Mouse (Mus musculus) liver, embryonic 15.5 days (tissue): Measurements from ENCODE around the gene Gucd1. TPM values are rescaled to one million over a fixed set of nuclear protein-coding genes. Genes with fewer than 3 reads are reported as not detected.
"Not testable (repeated sequence)": the region's sequence is repeated elsewhere in the genome, so short reads cannot be mapped to it uniquely, and the experiment has no call there.

Experiments
- ATAC-seq: fragments of 200-750 bp; cut with Nextera tagmentation; 2 replicates; pipeline ENCODE4 v1.8.0; 2017; ENCODE audit warnings: moderate number of reproducible peaks, mild to moderate bottlenecking, moderate library complexity; ENCODE audit not compliant: insufficient read depth
- H3K27ac ChIP-seq: fragments of 300-500 bp; sonication (generic); replicated peaks from 2 replicates; pipeline ENCODE4 v1.5.1; 2015; ENCODE audit warnings: mild to moderate bottlenecking, inconsistent platforms
- H3K27me3 ChIP-seq: fragments of 300-500 bp; sonication (generic); 2 replicates; pipeline ENCODE4 v1.6.1; 2015; ENCODE audit warnings: mild to moderate bottlenecking, inconsistent platforms
- H3K36me3 ChIP-seq: fragments of 300-500 bp; sonication (generic); replicated peaks from 2 replicates; pipeline ENCODE4 v1.6.1; 2015; ENCODE audit warnings: moderate library complexity, mild to moderate bottlenecking, inconsistent platforms
- H3K4me1 ChIP-seq: fragments of 300-500 bp; sonication (generic); replicated peaks from 2 replicates; pipeline ENCODE4 v1.6.1; 2015; ENCODE audit warnings: inconsistent platforms
- H3K4me2 ChIP-seq: fragments of 300-500 bp; sonication (generic); 2 replicates; pipeline ENCODE4 v1.6.1; 2015; ENCODE audit warnings: moderate library complexity, mild to moderate bottlenecking, inconsistent platforms
- H3K4me3 ChIP-seq: fragments of 300-500 bp; sonication (generic); replicated peaks from 2 replicates; pipeline ENCODE4 v1.5.1; 2015; ENCODE audit warnings: mild to moderate bottlenecking, inconsistent platforms
- H3K9ac ChIP-seq: fragments of 300-500 bp; sonication (generic); 2 replicates; pipeline ENCODE4 v1.6.1; 2015; ENCODE audit warnings: moderate library complexity, mild to moderate bottlenecking, inconsistent platforms
- H3K9me3 ChIP-seq: fragments of 300-500 bp; sonication (generic); replicated peaks from 2 replicates; pipeline ENCODE4 v1.6.1; 2016; ENCODE audit warnings: inconsistent platforms
- WGBS: fragments of 180-500 bp; shearing (Covaris S2); methylation state at CpG from one replicate; pipeline ENCODE4 v1.1.7; 2015; ENCODE audit warnings: mixed read lengths; ENCODE audit not compliant: insufficient replicate concordance; 5-methylcytosine and 5-hydroxymethylcytosine counted together
- polyA plus RNA-seq: library from polyadenylated mRNA; unstranded; fragments of >200 nt; fragmentation: Nextera tagmentation; extraction: Ambion mirVana; gene quantifications from 2 replicates; pipeline ENCODE4 v1.2.1, GENCODE M21; 2015

The Gucd1 gene
- polyA plus RNA-seq, 1 experiment from 2014 or later: 62.1 TPM

GRCm38 (mm10) chr10:75411343-75412113 lies 106.2 kb downstream of the Gucd1 start:
- not testable (repeated sequence) for H3K4me3 ChIP-seq, H3K4me2 ChIP-seq, H3K36me3 ChIP-seq, H3K9me3 ChIP-seq, H3K9ac ChIP-seq, H3K27me3 ChIP-seq
- 22% methylated on average over 10 of the region's 10 CpGs for WGBS
- H3K27ac ChIP-seq: peak overlapping the region; percentile 68
- peaks cover 12% of the 10 kb centered on the region; the same call in 1 of the 2 replicates for H3K4me1 ChIP-seq
- ATAC-seq: peak; percentile 78

DNA sequence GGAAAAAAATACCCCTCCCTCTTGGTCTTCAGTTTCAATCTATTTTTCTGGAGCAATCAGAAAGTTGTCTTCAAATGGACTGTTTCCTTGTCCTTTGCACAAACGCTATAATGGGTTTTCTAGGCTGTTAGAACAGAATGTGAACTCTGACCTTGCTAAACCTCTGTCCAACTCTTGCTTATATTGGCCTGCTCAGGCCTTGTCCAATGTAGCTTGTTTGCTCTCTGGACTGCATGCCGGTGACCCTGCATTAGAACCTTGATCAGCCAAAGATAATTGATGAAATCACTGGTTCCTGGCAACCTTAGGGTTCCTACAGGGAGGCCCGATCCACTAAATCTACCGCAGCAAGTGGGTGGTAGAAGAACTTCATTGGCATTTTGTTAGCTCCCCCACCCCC lies 110.0 kb downstream of the Gucd1 start:
- no peaks in the 10 kb centered on the region for H3K36me3 ChIP-seq
- WGBS: 62% methylated on average over 4 of the region's 4 CpGs
- peaks cover 8% of the 10 kb centered on the region; the same call in 1 of the 2 replicates for H3K4me1 ChIP-seq
- H3K9ac ChIP-seq: no peak overlapping the region
- H3K27ac ChIP-seq: 0 out of 2 replicates have a peak overlapping the region, but pooled peaks have one; percentile 3
- no peak overlapping the region for H3K4me3 ChIP-seq
- no peaks in the 10 kb centered on the region for H3K27me3 ChIP-seq
- H3K9me3 ChIP-seq: no peaks in the 10 kb centered on the region
- ATAC-seq: peak; percentile 45
- H3K4me2 ChIP-seq: no peak overlapping the region

GRCm38 (mm10) chr10:75406755-75407154 lies 111.0 kb downstream of the Gucd1 start:
- Histone ChIP-seq H3K9ac (no peak overlapping the region; the same call in 1 of the 2 replicates), H3K4me1 (peaks cover 6% of the 10 kb centered on the region; the same call in 1 of the 2 replicates), H3K4me2 (no peak overlapping the region), H3K9me3 (no peaks in the 10 kb centered on the region), H3K4me3 (peak overlapping the region; percentile 23), H3K27me3 (no peaks in the 10 kb centered on the region), H3K36me3 (no peaks in the 10 kb centered on the region), H3K27ac (peak overlapping the region; percentile 9; the same call in 1 of the 2 replicates)
- WGBS: 61% methylated on average over 13 of the region's 13 CpGs
- ATAC-seq: peak; percentile 65

DNA sequence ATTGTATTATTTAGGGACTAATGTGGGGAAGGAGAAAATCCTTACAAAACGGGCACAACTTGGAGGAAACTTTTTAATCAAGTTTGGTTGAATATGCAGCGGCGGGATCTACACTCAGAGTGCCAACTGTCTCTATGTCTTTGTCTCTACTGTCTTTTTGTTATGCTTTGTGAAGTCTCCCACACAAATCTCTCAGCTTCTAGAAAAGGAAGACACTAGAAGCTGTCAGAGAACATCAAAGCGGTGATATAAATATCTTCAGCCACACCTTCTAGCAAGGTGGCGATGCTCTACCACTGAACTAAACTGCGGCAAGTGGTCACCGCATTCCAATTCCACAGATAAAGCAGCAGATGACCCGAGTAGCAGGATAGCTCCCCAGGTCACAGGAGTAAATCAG lies 111.9 kb downstream of the Gucd1 start:
- Histone ChIP-seq H3K27ac (no peak overlapping the region), H3K4me3 (no peak overlapping the region), H3K27me3 (no peaks in the 10 kb centered on the region), H3K4me1 (peaks cover 3% of the 10 kb centered on the region; the same call in 1 of the 2 replicates), H3K9ac (no peak overlapping the region), H3K36me3 (no peaks in the 10 kb centered on the region), H3K9me3 (no peaks in the 10 kb centered on the region), H3K4me2 (no peak overlapping the region)
- no peak for ATAC-seq
- WGBS: 73% methylated on average over 8 of the region's 8 CpGs

GRCm38 (mm10) chr10:75400958-75401357 lies 116.8 kb downstream of the Gucd1 start, which contains the start of gene Upb1:
Gene Upb1 (plus strand): TSS chr10:75401115.
- Histone ChIP-seq H3K9me3 (no peaks in the 10 kb centered on the region), H3K9ac (no peak within 1 kb of the TSS), H3K4me1 (peaks cover 5% of the 10 kb centered on the region; the same call in 1 of the 2 replicates), H3K36me3 (no peaks in the 10 kb centered on the region), H3K27me3 (no peaks in the 10 kb centered on the region), H3K4me2 (no peak within 1 kb of the TSS), H3K4me3 (no peak within 1 kb of the TSS), H3K27ac (no peak within 1 kb of the TSS)
- ATAC-seq: no peak
- 57% methylated on average over 4 of the region's 4 CpGs for WGBS

- Histone ChIP-seq H3K4me3 (no peak overlapping the region), H3K27me3 (no peaks in the 10 kb centered on the region), H3K4me2 (peak overlapping the region; percentile 15), H3K4me1 (peaks cover 5% of the 10 kb centered on the region; the same call in 1 of the 2 replicates), H3K27ac (no peak overlapping the region), H3K36me3 (no peaks in the 10 kb centered on the region), H3K9me3 (no peaks in the 10 kb centered on the region), H3K9ac (no peak overlapping the region)
- no peak for ATAC-seq
- 9% methylated on average over 14 of the region's 14 CpGs for WGBS
Measured at GRCm38 (mm10) chr10:75396966-75397365, 120.8 kb downstream of the Gucd1 start.

DNA sequence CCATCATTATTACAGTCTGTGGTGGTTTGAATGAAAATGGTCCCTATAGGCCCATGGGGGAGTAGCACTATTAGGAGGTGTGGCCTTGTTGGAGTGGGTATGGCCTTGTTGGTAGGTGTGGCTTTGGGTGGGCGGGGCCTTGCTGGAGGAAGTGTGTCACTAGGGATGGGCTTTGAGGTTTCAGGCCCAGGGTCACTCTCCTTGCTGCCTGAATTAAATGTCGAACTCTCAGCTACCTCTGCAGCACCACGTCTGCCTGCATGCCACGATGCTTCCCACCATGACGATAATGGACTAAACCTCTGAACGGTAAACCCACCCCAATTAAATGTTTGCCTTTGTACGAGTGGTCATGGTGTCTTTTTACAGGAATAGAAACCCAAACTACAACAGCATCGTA lies 123.0 kb downstream of the Gucd1 start:
- no peak overlapping the region for H3K4me2 ChIP-seq
- ATAC-seq: no peak

GRCm38 (mm10) chr10:75390832-75391231 lies 126.9 kb downstream of the Gucd1 start:
- H3K4me1 ChIP-seq: no peaks in the 10 kb centered on the region
- 57% methylated on average over 4 of the region's 4 CpGs for WGBS
- H3K27ac ChIP-seq: no peak overlapping the region
- no peak overlapping the region for H3K9ac ChIP-seq
- no peak overlapping the region for H3K4me2 ChIP-seq
- ATAC-seq: no peak
- H3K36me3 ChIP-seq: no peaks in the 10 kb centered on the region
- H3K9me3 ChIP-seq: no peaks in the 10 kb centered on the region
- no peaks in the 10 kb centered on the region for H3K27me3 ChIP-seq
- no peak overlapping the region for H3K4me3 ChIP-seq

More for the DNA sequence above, 123.0 kb downstream of the Gucd1 start:
- 75% methylated on average over 8 of the region's 8 CpGs for WGBS
- Histone ChIP-seq H3K9ac (no peak overlapping the region), H3K36me3 (no peaks in the 10 kb centered on the region), H3K9me3 (no peaks in the 10 kb centered on the region), H3K27me3 (no peaks in the 10 kb centered on the region), H3K4me3 (no peak overlapping the region), H3K27ac (no peak overlapping the region), H3K4me1 (peaks cover 5% of the 10 kb centered on the region; the same call in 1 of the 2 replicates)

GRCm38 (mm10) chr10:75390156-75390555 lies 127.6 kb downstream of the Gucd1 start:
- Histone ChIP-seq H3K27ac (no peak overlapping the region), H3K4me3 (no peak overlapping the region), H3K4me2 (no peak overlapping the region), H3K9me3 (no peaks in the 10 kb centered on the region), H3K4me1 (no peaks in the 10 kb centered on the region), H3K27me3 (no peaks in the 10 kb centered on the region), H3K36me3 (no peaks in the 10 kb centered on the region), H3K9ac (no peak overlapping the region)
- WGBS: 54% methylated on average over 2 of the region's 2 CpGs
- ATAC-seq: no peak

DNA sequence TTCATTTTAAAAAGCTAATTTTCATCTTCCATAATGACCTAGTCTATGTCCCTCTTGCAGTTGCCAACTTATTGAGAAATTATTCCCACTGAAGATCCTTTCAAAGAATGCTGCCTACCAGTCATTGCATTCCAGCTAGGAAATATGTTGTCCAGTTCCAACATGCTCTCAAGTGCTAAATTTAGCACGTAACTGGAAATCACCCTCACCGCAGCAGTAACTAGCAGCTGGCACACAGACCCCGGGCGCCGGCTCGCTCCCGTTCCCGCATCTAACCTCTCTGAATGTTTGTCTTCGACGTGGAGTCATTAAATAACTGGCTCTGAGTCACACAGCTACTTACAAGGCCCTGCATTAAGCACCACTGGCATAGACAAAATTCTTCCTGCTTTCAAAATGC lies 139.1 kb downstream of the Gucd1 start:
- no peak for ATAC-seq
- no peak overlapping the region for H3K27ac ChIP-seq
- 80% methylated on average over 10 of the region's 10 CpGs for WGBS

DNA sequence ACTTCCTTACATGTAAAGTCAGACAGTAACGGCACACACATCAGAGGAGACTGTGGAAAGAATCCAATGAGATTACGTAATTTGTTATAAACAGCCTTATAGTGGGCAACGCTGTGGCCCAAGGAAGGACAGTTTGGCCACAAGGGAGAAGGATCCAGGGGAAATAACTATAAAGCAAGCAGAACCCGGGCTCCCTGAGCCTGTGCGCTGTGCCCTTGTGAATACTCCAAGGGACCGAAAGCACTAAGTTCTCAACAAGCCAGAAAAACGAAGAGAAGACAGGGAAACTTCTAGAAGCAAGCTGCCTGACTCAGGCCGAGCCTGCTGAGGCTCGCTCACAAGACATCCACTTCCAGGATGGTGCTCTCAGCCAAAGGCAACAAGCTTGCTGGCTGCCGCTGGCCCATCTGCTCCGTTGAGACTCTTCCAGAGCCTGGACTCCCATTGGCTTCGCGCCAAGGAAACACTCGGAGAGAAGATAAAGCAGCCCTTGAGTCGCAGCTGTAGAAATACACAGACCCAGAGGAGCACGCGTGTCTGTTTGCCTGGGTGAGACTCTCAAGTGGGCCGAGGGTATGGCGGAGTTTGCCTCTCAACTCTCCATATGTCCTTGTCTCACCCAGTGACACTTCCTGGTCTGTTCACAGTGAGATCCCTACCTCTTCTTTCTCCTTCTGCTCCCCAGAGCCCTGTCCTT lies 144.0 kb downstream of the Gucd1 start:
- not testable (repeated sequence) for H3K27me3 ChIP-seq, H3K4me2 ChIP-seq, H3K9me3 ChIP-seq, H3K4me3 ChIP-seq, H3K27ac ChIP-seq, H3K4me1 ChIP-seq, H3K9ac ChIP-seq, ATAC-seq, H3K36me3 ChIP-seq
- 68% methylated on average over 15 of the region's 19 CpGs for WGBS

More for the DNA sequence above, 139.1 kb downstream of the Gucd1 start:
- no peak overlapping the region for H3K4me2 ChIP-seq
- no peaks in the 10 kb centered on the region for H3K4me1 ChIP-seq
- H3K27me3 ChIP-seq: no peaks in the 10 kb centered on the region
- H3K9ac ChIP-seq: no peak overlapping the region
- no peak overlapping the region for H3K4me3 ChIP-seq
- H3K9me3 ChIP-seq: no peaks in the 10 kb centered on the region
- H3K36me3 ChIP-seq: no peaks in the 10 kb centered on the region
